Mouse (Mus musculus): ENCODE data around the gene Prep. TPM values are rescaled to one million over a fixed set of nuclear protein-coding genes. Genes with fewer than 3 reads are reported as not detected.
A peak's percentile ranks its signal among the peaks of the same experiment; 100 is the strongest.

The Prep gene
- polyA plus RNA-seq, 1 experiment from 2014 or later: 26.7 TPM

GRCm38 (mm10) chr10:45048622-45049021, 18.4 kb upstream of the Prep start:
- Histone ChIP-seq H3K4me1 (ENCODE audit: insufficient read depth, low read length) (0 out of 2 replicates have a peak, but pooled peaks cover 9% of the 10 kb centered on the region), H3K4me2 (replicated peaks; ENCODE audit: low read depth, low read length) (0 out of 2 replicates have a peak overlapping the region, but pooled peaks have one; percentile 3), H3K36me3 (ENCODE audit: insufficient read depth, low read length) (no peaks in the 10 kb centered on the region), H3K4me3 (ENCODE audit: low read length) (no peak overlapping the region), H3K9ac (replicated peaks; ENCODE audit: low read length) (no peak overlapping the region), H3K9me3 (ENCODE audit: low read length) (no peaks in the 10 kb centered on the region), H3K27ac (ENCODE audit: low read length) (no peak overlapping the region), H3K27me3 (ENCODE audit: insufficient read depth, low read length) (no peaks in the 10 kb centered on the region)
- WGBS: 24% methylated on average over 11 of the region's 11 CpGs
- ATAC-seq (ENCODE audit: low FRiP score, low TSS enrichment): peak; percentile 36; the same call in 1 of the 2 replicates

GRCm38 (mm10) chr10:45051125-45051744, 15.8 kb upstream of the Prep start:
- Histone ChIP-seq H3K27me3 (ENCODE audit: insufficient read depth, low read length) (no peaks in the 10 kb centered on the region), H3K9me3 (ENCODE audit: low read length) (no peaks in the 10 kb centered on the region), H3K27ac (ENCODE audit: low read length) (no peak overlapping the region), H3K4me2 (replicated peaks; ENCODE audit: low read depth, low read length) (no peak overlapping the region), H3K9ac (replicated peaks; ENCODE audit: low read length) (no peak overlapping the region), H3K36me3 (ENCODE audit: insufficient read depth, low read length) (no peaks in the 10 kb centered on the region), H3K4me1 (ENCODE audit: insufficient read depth, low read length) (0 out of 2 replicates have a peak, but pooled peaks cover 9% of the 10 kb centered on the region), H3K4me3 (ENCODE audit: low read length) (no peak overlapping the region)
- ATAC-seq (ENCODE audit: low FRiP score, low TSS enrichment): peak; percentile 77
- 67% methylated on average over 11 of the region's 11 CpGs for WGBS

- Histone ChIP-seq H3K27ac (ENCODE audit: low read length) (no peak overlapping the region), H3K4me1 (ENCODE audit: insufficient read depth, low read length) (no peaks in the 10 kb centered on the region), H3K4me3 (ENCODE audit: low read length) (no peak overlapping the region), H3K4me2 (replicated peaks; ENCODE audit: low read depth, low read length) (no peak overlapping the region), H3K27me3 (ENCODE audit: insufficient read depth, low read length) (no peaks in the 10 kb centered on the region), H3K36me3 (ENCODE audit: insufficient read depth, low read length) (no peaks in the 10 kb centered on the region), H3K9ac (replicated peaks; ENCODE audit: low read length) (no peak overlapping the region), H3K9me3 (ENCODE audit: low read length) (no peaks in the 10 kb centered on the region)
- 86% methylated on average over 6 of the region's 6 CpGs for WGBS
- no peak for ATAC-seq (ENCODE audit: low FRiP score, low TSS enrichment)
Observed at GRCm38 (mm10) chr10:45058361-45058760, 8.6 kb upstream of the Prep start.

GRCm38 (mm10) chr10:45060841-45061240, 6.2 kb upstream of the Prep start:
- Histone ChIP-seq H3K4me2 (replicated peaks; ENCODE audit: low read depth, low read length) (no peak overlapping the region), H3K27me3 (ENCODE audit: insufficient read depth, low read length) (no peaks in the 10 kb centered on the region), H3K4me1 (ENCODE audit: insufficient read depth, low read length) (0 out of 2 replicates have a peak, but pooled peaks cover under 1% of the 10 kb centered on the region), H3K4me3 (ENCODE audit: low read length) (no peak overlapping the region), H3K36me3 (ENCODE audit: insufficient read depth, low read length) (no peaks in the 10 kb centered on the region), H3K27ac (ENCODE audit: low read length) (no peak overlapping the region), H3K9me3 (ENCODE audit: low read length) (no peaks in the 10 kb centered on the region), H3K9ac (replicated peaks; ENCODE audit: low read length) (no peak overlapping the region)
- ATAC-seq (ENCODE audit: low FRiP score, low TSS enrichment): no peak
- 94% methylated on average over 1 of the region's 1 CpGs for WGBS

GRCm38 (mm10) chr10:45066131-45066930, 672 bp upstream of the Prep start:
- H3K9me3 ChIP-seq (ENCODE audit: low read length): no peaks in the 10 kb centered on the region
- 13% methylated on average over 12 of the region's 12 CpGs for WGBS
- peak overlapping the region; percentile 90 for H3K9ac ChIP-seq (replicated peaks; ENCODE audit: low read length)
- H3K27ac ChIP-seq (ENCODE audit: low read length): peak overlapping the region; percentile 67; the same call in 1 of the 2 replicates
- H3K4me3 ChIP-seq (ENCODE audit: low read length): peak overlapping the region; percentile 89
- ATAC-seq (ENCODE audit: low FRiP score, low TSS enrichment): no peak; the same call in 1 of the 2 replicates
- peaks cover 28% of the 10 kb centered on the region for H3K4me1 ChIP-seq (ENCODE audit: insufficient read depth, low read length)
- no peaks in the 10 kb centered on the region for H3K27me3 ChIP-seq (ENCODE audit: insufficient read depth, low read length)
- peak overlapping the region; percentile 70 for H3K4me2 ChIP-seq (replicated peaks; ENCODE audit: low read depth, low read length)
- H3K36me3 ChIP-seq (ENCODE audit: insufficient read depth, low read length): no peaks in the 10 kb centered on the region

GRCm38 (mm10) chr10:45067436-45067925, 478 bp downstream of the Prep start:
- Histone ChIP-seq H3K9ac (replicated peaks; ENCODE audit: low read length) (peak overlapping the region; percentile 90), H3K4me3 (ENCODE audit: low read length) (peak overlapping the region; percentile 89), H3K4me1 (ENCODE audit: insufficient read depth, low read length) (peaks cover 28% of the 10 kb centered on the region), H3K27ac (ENCODE audit: low read length) (peak overlapping the region; percentile 81), H3K4me2 (replicated peaks; ENCODE audit: low read depth, low read length) (peak overlapping the region; percentile 70), H3K9me3 (ENCODE audit: low read length) (no peaks in the 10 kb centered on the region), H3K36me3 (ENCODE audit: insufficient read depth, low read length) (no peaks in the 10 kb centered on the region; the same call in 1 of the 2 replicates), H3K27me3 (ENCODE audit: insufficient read depth, low read length) (no peaks in the 10 kb centered on the region)
- peak; percentile 72 for ATAC-seq (ENCODE audit: low FRiP score, low TSS enrichment)
- under 1% methylated on average over 26 of the region's 28 CpGs for WGBS

- H3K9me3 ChIP-seq (ENCODE audit: low read length): no peaks in the 10 kb centered on the region
- WGBS: 77% methylated on average over 6 of the region's 6 CpGs
- H3K36me3 ChIP-seq (ENCODE audit: insufficient read depth, low read length): peaks cover 3% of the 10 kb centered on the region
- H3K9ac ChIP-seq (replicated peaks; ENCODE audit: low read length): no peak overlapping the region
- no peak overlapping the region for H3K4me2 ChIP-seq (replicated peaks; ENCODE audit: low read depth, low read length)
- no peaks in the 10 kb centered on the region for H3K27me3 ChIP-seq (ENCODE audit: insufficient read depth, low read length)
- no peak for ATAC-seq (ENCODE audit: low FRiP score, low TSS enrichment)
- H3K27ac ChIP-seq (ENCODE audit: low read length): no peak overlapping the region
- H3K4me3 ChIP-seq (ENCODE audit: low read length): no peak overlapping the region
- H3K4me1 ChIP-seq (ENCODE audit: insufficient read depth, low read length): peaks cover 28% of the 10 kb centered on the region
Observed at GRCm38 (mm10) chr10:45069557-45069956, 2.6 kb downstream of the Prep start.

GRCm38 (mm10) chr10:45070362-45070761, 3.4 kb downstream of the Prep start:
- no peak overlapping the region for H3K9ac ChIP-seq (replicated peaks; ENCODE audit: low read length)
- 73% methylated on average over 5 of the region's 5 CpGs for WGBS
- H3K9me3 ChIP-seq (ENCODE audit: low read length): no peaks in the 10 kb centered on the region
- no peak for ATAC-seq (ENCODE audit: low FRiP score, low TSS enrichment)
- H3K4me3 ChIP-seq (ENCODE audit: low read length): no peak overlapping the region
- H3K36me3 ChIP-seq (ENCODE audit: insufficient read depth, low read length): peaks cover 3% of the 10 kb centered on the region
- H3K4me2 ChIP-seq (replicated peaks; ENCODE audit: low read depth, low read length): no peak overlapping the region
- peaks cover 28% of the 10 kb centered on the region for H3K4me1 ChIP-seq (ENCODE audit: insufficient read depth, low read length)
- no peaks in the 10 kb centered on the region for H3K27me3 ChIP-seq (ENCODE audit: insufficient read depth, low read length)
- no peak overlapping the region for H3K27ac ChIP-seq (ENCODE audit: low read length)

- Histone ChIP-seq H3K27me3 (ENCODE audit: insufficient read depth, low read length) (no peaks in the 10 kb centered on the region), H3K4me3 (ENCODE audit: low read length) (no peak overlapping the region), H3K36me3 (ENCODE audit: insufficient read depth, low read length) (peaks cover 3% of the 10 kb centered on the region), H3K4me1 (ENCODE audit: insufficient read depth, low read length) (peaks cover 25% of the 10 kb centered on the region), H3K4me2 (replicated peaks; ENCODE audit: low read depth, low read length) (no peak overlapping the region), H3K9ac (replicated peaks; ENCODE audit: low read length) (no peak overlapping the region), H3K9me3 (ENCODE audit: low read length) (no peaks in the 10 kb centered on the region), H3K27ac (ENCODE audit: low read length) (no peak overlapping the region)
- no peak for ATAC-seq (ENCODE audit: low FRiP score, low TSS enrichment)
- 84% methylated on average over 13 of the region's 13 CpGs for WGBS
Observed at GRCm38 (mm10) chr10:45070929-45071813, 4.2 kb downstream of the Prep start.

All from kidney, embryonic 16.5 days (tissue).